Mouse (Mus musculus) limb, embryonic 14.5 days (tissue): ENCODE measurements around the gene Ift46. TPM values are rescaled to one million over a fixed set of nuclear protein-coding genes. Genes with fewer than 3 reads are reported as not detected.

Source experiments
- ATAC-seq: fragments of 200-750 bp; cut with Nextera tagmentation; 2 replicates; pipeline ENCODE4 v1.8.0; 2017; ENCODE audit warnings: low read depth, moderate number of reproducible peaks, moderate TSS enrichment; ENCODE audit not compliant: low FRiP score
- DNase-seq: peaks from one replicate; pipeline ENCODE4 v3.0.0-alpha.2; 2015; ENCODE audit warnings: low spot score
- H3K27ac ChIP-seq: fragments of 300-500 bp; sonication (generic); replicated peaks from 2 replicates; pipeline ENCODE4 v1.5.1; 2014; ENCODE audit warnings: low read depth, mild to moderate bottlenecking, low read length, moderate library complexity, mixed read lengths
- H3K27me3 ChIP-seq: fragments of 300-500 bp; sonication (generic); 2 replicates; pipeline ENCODE4 v1.6.1; 2014; ENCODE audit warnings: low read length, mixed read lengths; ENCODE audit not compliant: control insufficient read depth, insufficient read depth
- H3K36me3 ChIP-seq: fragments of 300-500 bp; sonication (generic); 2 replicates; pipeline ENCODE4 v1.6.1; 2014; ENCODE audit warnings: mild to moderate bottlenecking, low read length, moderate library complexity, mixed read lengths; ENCODE audit not compliant: control insufficient read depth, insufficient read depth
- H3K4me1 ChIP-seq: fragments of 300-500 bp; sonication (generic); 2 replicates; pipeline ENCODE4 v1.6.1; 2014; ENCODE audit warnings: antibody characterized with exemption, low read length, mixed read lengths; ENCODE audit not compliant: control insufficient read depth, insufficient read depth
- H3K4me2 ChIP-seq: fragments of 300-500 bp; sonication (generic); replicated peaks from 2 replicates; pipeline ENCODE4 v1.6.1; 2014; ENCODE audit warnings: low read depth, mild to moderate bottlenecking, low read length, moderate library complexity; ENCODE audit not compliant: severe bottlenecking
- H3K4me3 ChIP-seq: fragments of 300-500 bp; sonication (generic); replicated peaks from 2 replicates; pipeline ENCODE4 v1.5.1; 2014; ENCODE audit warnings: low read length
- H3K9ac ChIP-seq: fragments of 300-500 bp; sonication (generic); 2 replicates; pipeline ENCODE4 v1.6.1; 2014; ENCODE audit warnings: mild to moderate bottlenecking, low read depth, low read length, moderate library complexity; ENCODE audit not compliant: severe bottlenecking
- H3K9me3 ChIP-seq: fragments of 300-500 bp; sonication (generic); 2 replicates; pipeline ENCODE4 v1.6.1; 2016; ENCODE audit warnings: low read length; ENCODE audit not compliant: control insufficient read depth
- POLR2A ChIP-seq: fragments of 200-500 bp; IDR thresholded peaks from 2 replicates; pipeline ENCODE4 v1.8.0; 2012; ENCODE audit warnings: inconsistent platforms, mild to moderate bottlenecking, moderate library complexity, borderline replicate concordance; ENCODE audit not compliant: insufficient read depth, insufficient read length; ENCODE audit errors: extremely low read depth
- WGBS: fragments of 180-500 bp; shearing (Covaris S2); extraction: QIAGEN DNeasy Blood & Tissue Kit; methylation state at CpG from one replicate; pipeline ENCODE4 v1.1.7; 2014; 5-methylcytosine and 5-hydroxymethylcytosine counted together
- polyA plus RNA-seq, 2 experiments: library from polyadenylated mRNA; depleted of rRNA in 1 of 2; stranded (reverse) in 1 of 2; unstranded in 1 of 2; fragments of >200 nt; fragmentation: Nextera tagmentation in 1 of 2; extraction: Ambion mirVana in 1 of 2; gene quantifications; 2 replicates each; pipeline versions ENCODE4 v1.2.1 to v1.2.3; 2012 to 2014

Ift46 gene
- 109 and 116 TPM in 2 replicates for polyA plus RNA-seq (2012; rRNA removed)
- 123 and 131 TPM in 2 replicates for polyA plus RNA-seq (2014; fragmentation: Nextera tagmentation; extraction: Ambion mirVana)

- Histone ChIP-seq H3K27me3 (no peaks in the 10 kb centered on the region), H3K27ac (peak within 1 kb of the TSS; percentile 98), H3K9ac (peak within 1 kb of the TSS; percentile 99), H3K4me2 (peak within 1 kb of the TSS; percentile 79), H3K9me3 (no peaks in the 10 kb centered on the region), H3K4me1 (peaks cover 11% of the 10 kb centered on the region), H3K4me3 (peak within 1 kb of the TSS; percentile 96), H3K36me3 (0 out of 2 replicates have a peak, but pooled peaks cover 3% of the 10 kb centered on the region)
- peak; percentile 87 for DNase-seq
- ATAC-seq: peak; percentile 92
- peak; percentile 81; the same call in 1 of the 2 replicates for TF ChIP-seq POLR2A
- WGBS: 1% methylated on average over 64 of the region's 82 CpGs
Observed at GRCm38 (mm10) chr9:44767101-44768028, at the start of gene Ift46, which contains the start of gene Arcn1. Gene Ift46 (plus strand): TSS chr9:44767908. Gene Arcn1 (minus strand): TSS chr9:44767845.

- WGBS: 76% methylated on average over 12 of the region's 12 CpGs
- Histone ChIP-seq H3K4me3 (no peak overlapping the region), H3K27ac (no peak overlapping the region), H3K4me2 (0 out of 2 replicates have a peak overlapping the region, but pooled peaks have one; percentile 6), H3K4me1 (peaks cover 24% of the 10 kb centered on the region), H3K9me3 (no peaks in the 10 kb centered on the region), H3K9ac (no peak overlapping the region), H3K36me3 (peaks cover 55% of the 10 kb centered on the region), H3K27me3 (no peaks in the 10 kb centered on the region)
- DNase-seq (no peak), ATAC-seq (no peak)
- TF ChIP-seq POLR2A: no peak
Observed at GRCm38 (mm10) chr9:44718937-44719631, 48.6 kb upstream of the Ift46 start.

- Histone ChIP-seq H3K9me3 (no peaks in the 10 kb centered on the region), H3K27ac (no peak overlapping the region)
Observed at GRCm38 (mm10) chr9:44719632-44720357, 47.9 kb upstream of the Ift46 start.

GRCm38 (mm10) chr9:44720358-44721153 is 47.2 kb upstream of the Ift46 start:
- H3K4me2 ChIP-seq: peak overlapping the region; percentile 81
- no peaks in the 10 kb centered on the region for H3K27me3 ChIP-seq
- peak overlapping the region; percentile 67 for H3K4me3 ChIP-seq
- H3K27ac ChIP-seq: 0 out of 2 replicates have a peak overlapping the region, but pooled peaks have one; percentile 55
- peak overlapping the region; percentile 75 for H3K9ac ChIP-seq
- ATAC-seq: peak; percentile 5; the same call in 1 of the 2 replicates
- WGBS: 13% methylated on average over 9 of the region's 9 CpGs
- no peak for TF ChIP-seq POLR2A
- DNase-seq: no peak
- H3K9me3 ChIP-seq: no peaks in the 10 kb centered on the region
- peaks cover 47% of the 10 kb centered on the region for H3K36me3 ChIP-seq
- peaks cover 24% of the 10 kb centered on the region for H3K4me1 ChIP-seq

More at GRCm38 (mm10) chr9:44719632-44720357, 47.9 kb upstream of the Ift46 start:
- H3K9ac ChIP-seq: no peak overlapping the region
- DNase-seq: no peak
- H3K4me2 ChIP-seq: peak overlapping the region; percentile 81
- peaks cover 24% of the 10 kb centered on the region for H3K4me1 ChIP-seq
- H3K36me3 ChIP-seq: peaks cover 54% of the 10 kb centered on the region
- no peak for TF ChIP-seq POLR2A
- ATAC-seq: no peak
- WGBS: 64% methylated on average over 8 of the region's 8 CpGs
- no peaks in the 10 kb centered on the region for H3K27me3 ChIP-seq
- peak overlapping the region; percentile 67 for H3K4me3 ChIP-seq
